Mouse (Mus musculus): Measurements from ENCODE around the gene Sms. TPM values are rescaled to one million over a fixed set of nuclear protein-coding genes. Genes with fewer than 3 reads are reported as not detected.

The Sms gene
- polyA plus RNA-seq (2012; ENCODE audit: insufficient read depth, insufficient read length, missing spikeins), result 37.8 and 53.1 TPM in 2 replicates

GRCm38 (mm10) chrX:157491944-157492726 lies at the start of gene Sms:
Sms (minus strand) TSS chrX:157492287.
- H3K27ac ChIP-seq (ENCODE audit: insufficient read depth, low read depth, low read length), result peak within 1 kb of the TSS; percentile 85
- H3K4me1 ChIP-seq (ENCODE audit: control insufficient read depth, insufficient read depth, low read length), result peaks cover 5% of the 10 kb centered on the region; the same call in 1 of the 2 replicates

GRCm38 (mm10) chrX:157506400-157506799 lies 14.3 kb upstream of the Sms start:
- H3K27ac ChIP-seq (ENCODE audit: insufficient read depth, low read depth, low read length), result no peak overlapping the region
- no peaks in the 10 kb centered on the region for H3K4me1 ChIP-seq (ENCODE audit: control insufficient read depth, insufficient read depth, low read length)
- H3K4me3 ChIP-seq (ENCODE audit: insufficient read depth, low read length), result no peak overlapping the region
- TF ChIP-seq CTCF (IDR thresholded peaks at IDR 0.05; ENCODE audit: low read depth, low read length) (no peak), POLR2A (IDR thresholded peaks at IDR 0.05; ENCODE audit: borderline replicate concordance, low read depth, low read length) (no peak)

More at GRCm38 (mm10) chrX:157491944-157492726, at the start of gene Sms:
- H3K4me3 ChIP-seq (ENCODE audit: insufficient read depth, low read length), result peak within 1 kb of the TSS; percentile 77
- TF ChIP-seq POLR2A (IDR thresholded peaks at IDR 0.05; ENCODE audit: borderline replicate concordance, low read depth, low read length) (no peak), CTCF (IDR thresholded peaks at IDR 0.05; ENCODE audit: low read depth, low read length) (no peak)

- no peak overlapping the region for H3K4me3 ChIP-seq (ENCODE audit: insufficient read depth, low read length)
- H3K4me1 ChIP-seq (ENCODE audit: control insufficient read depth, insufficient read depth, low read length), result no peaks in the 10 kb centered on the region
- TF ChIP-seq CTCF (IDR thresholded peaks at IDR 0.05; ENCODE audit: low read depth, low read length), result no peak
- no peak for TF ChIP-seq POLR2A (IDR thresholded peaks at IDR 0.05; ENCODE audit: borderline replicate concordance, low read depth, low read length)
- H3K27ac ChIP-seq (ENCODE audit: insufficient read depth, low read depth, low read length), result no peak overlapping the region
Measured at GRCm38 (mm10) chrX:157504506-157504905, 12.4 kb upstream of the Sms start.

GRCm38 (mm10) chrX:157501871-157502270 lies 9.8 kb upstream of the Sms start:
- Histone ChIP-seq H3K4me3 (ENCODE audit: insufficient read depth, low read length) (no peak overlapping the region), H3K27ac (ENCODE audit: insufficient read depth, low read depth, low read length) (no peak overlapping the region)
- no peak for TF ChIP-seq CTCF (IDR thresholded peaks at IDR 0.05; ENCODE audit: low read depth, low read length)
- TF ChIP-seq POLR2A (IDR thresholded peaks at IDR 0.05; ENCODE audit: borderline replicate concordance, low read depth, low read length), result no peak

GRCm38 (mm10) chrX:157500004-157500403 lies 7.9 kb upstream of the Sms start:
- H3K4me1 ChIP-seq (ENCODE audit: control insufficient read depth, insufficient read depth, low read length), result no peaks in the 10 kb centered on the region
- TF ChIP-seq POLR2A (IDR thresholded peaks at IDR 0.05; ENCODE audit: borderline replicate concordance, low read depth, low read length) (no peak), CTCF (IDR thresholded peaks at IDR 0.05; ENCODE audit: low read depth, low read length) (no peak)
- no peak overlapping the region for H3K27ac ChIP-seq (ENCODE audit: insufficient read depth, low read depth, low read length)
- no peak overlapping the region for H3K4me3 ChIP-seq (ENCODE audit: insufficient read depth, low read length)

More at GRCm38 (mm10) chrX:157501871-157502270, 9.8 kb upstream of the Sms start:
- H3K4me1 ChIP-seq (ENCODE audit: control insufficient read depth, insufficient read depth, low read length), result no peaks in the 10 kb centered on the region

- no peak for TF ChIP-seq POLR2A (IDR thresholded peaks at IDR 0.05; ENCODE audit: borderline replicate concordance, low read depth, low read length)
- no peak for TF ChIP-seq CTCF (IDR thresholded peaks at IDR 0.05; ENCODE audit: low read depth, low read length)
- Histone ChIP-seq H3K27ac (ENCODE audit: insufficient read depth, low read depth, low read length) (no peak overlapping the region), H3K4me3 (ENCODE audit: insufficient read depth, low read length) (no peak overlapping the region), H3K4me1 (ENCODE audit: control insufficient read depth, insufficient read depth, low read length) (peaks cover 3% of the 10 kb centered on the region; the same call in 1 of the 2 replicates)
Measured at GRCm38 (mm10) chrX:157493159-157493558, 1.1 kb upstream of the Sms start.

GRCm38 (mm10) chrX:157491145-157491935 lies 747 bp downstream of the Sms start:
- Histone ChIP-seq H3K4me3 (ENCODE audit: insufficient read depth, low read length) (peak overlapping the region; percentile 77), H3K27ac (ENCODE audit: insufficient read depth, low read depth, low read length) (peak overlapping the region; percentile 55), H3K4me1 (ENCODE audit: control insufficient read depth, insufficient read depth, low read length) (peaks cover 6% of the 10 kb centered on the region; the same call in 1 of the 2 replicates)
- TF ChIP-seq POLR2A (IDR thresholded peaks at IDR 0.05; ENCODE audit: borderline replicate concordance, low read depth, low read length) (no peak), CTCF (IDR thresholded peaks at IDR 0.05; ENCODE audit: low read depth, low read length) (no peak)

- TF ChIP-seq CTCF (IDR thresholded peaks at IDR 0.05; ENCODE audit: low read depth, low read length) (no peak), POLR2A (IDR thresholded peaks at IDR 0.05; ENCODE audit: borderline replicate concordance, low read depth, low read length) (no peak)
- Histone ChIP-seq H3K4me3 (ENCODE audit: insufficient read depth, low read length) (peak overlapping the region; percentile 77), H3K27ac (ENCODE audit: insufficient read depth, low read depth, low read length) (peak overlapping the region; percentile 55), H3K4me1 (ENCODE audit: control insufficient read depth, insufficient read depth, low read length) (peaks cover 7% of the 10 kb centered on the region; the same call in 1 of the 2 replicates)
Measured at GRCm38 (mm10) chrX:157490769-157491144, 1.3 kb downstream of the Sms start.

GRCm38 (mm10) chrX:157489871-157490721 lies 2.0 kb downstream of the Sms start:
- Histone ChIP-seq H3K27ac (ENCODE audit: insufficient read depth, low read depth, low read length) (no peak overlapping the region), H3K4me3 (ENCODE audit: insufficient read depth, low read length) (peak overlapping the region; percentile 77), H3K4me1 (ENCODE audit: control insufficient read depth, insufficient read depth, low read length) (peaks cover 7% of the 10 kb centered on the region; the same call in 1 of the 2 replicates)
- TF ChIP-seq CTCF (IDR thresholded peaks at IDR 0.05; ENCODE audit: low read depth, low read length) (no peak), POLR2A (IDR thresholded peaks at IDR 0.05; ENCODE audit: borderline replicate concordance, low read depth, low read length) (no peak)

Data from bone marrow macrophage, adult 2 months (primary cell).